Comparison of ENCODE assay signal across 11 mouse cellular contexts in the genomic region with DNA sequence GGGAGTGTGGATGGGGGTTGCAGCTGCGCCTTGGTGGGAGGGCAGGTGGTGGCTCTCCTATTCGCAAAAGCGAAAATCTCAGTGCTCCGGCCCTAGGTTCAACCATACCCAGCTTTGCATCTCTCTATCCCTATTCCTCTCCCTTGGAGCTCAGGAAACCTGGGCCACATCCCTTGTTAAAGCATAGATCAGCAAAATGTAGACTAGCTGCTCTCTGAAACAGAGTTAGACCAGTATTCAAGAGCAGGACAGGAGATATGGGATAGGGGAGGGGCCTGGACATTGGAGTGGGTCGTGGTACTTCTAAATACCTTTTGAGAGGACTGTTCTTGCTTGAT. TPM values are rescaled to one million over a fixed set of nuclear protein-coding genes. Genes with fewer than 3 reads are reported as not detected.
DNase-seq lines count a peak whose midpoint lies in the region; ATAC-seq lines count a peak whose summit lies in the region.
"Had no signal": no experiment of that assay in that cellular context is flagged by ENCODE, and none has a peak within 500 bp of the region (broad histone marks: within the 10 kb centered on the region; RNA-seq: fewer than 3 reads in every experiment).

No protein-coding gene starts in this region.

- 13% methylated on average over 5 of the region's 5 CpGs for WGBS in kidney, embryonic 15.5 days
- 5% methylated on average over 5 of the region's 5 CpGs for WGBS in hindbrain, embryonic 12.5 days
- WGBS in intestine, embryonic 14.5 days, result 10% methylated on average over 5 of the region's 5 CpGs

- intact Hi-C loops in left cerebral cortex, postnatal 14 days (cut with DNase I), result loop anchor here (5.0 to 10.0 kb wide), 2 partner anchors 309 to 362 kb away; no protein-coding TSS in a partner anchor

- no peaks in the 10 kb centered on the region for H3K27me3 ChIP-seq in kidney, embryonic 15.5 days
- H3K27me3 ChIP-seq in hindbrain, embryonic 12.5 days, result peaks cover 94% of the 10 kb centered on the region
- no peaks in the 10 kb centered on the region for H3K27me3 ChIP-seq in intestine, embryonic 14.5 days (replicated peaks; ENCODE audit: control insufficient read depth, insufficient read depth, low read length)

- no peaks in the 10 kb centered on the region for H3K36me3 ChIP-seq in kidney, embryonic 15.5 days
- no peaks in the 10 kb centered on the region for H3K36me3 ChIP-seq in hindbrain, embryonic 12.5 days
- peaks cover under 1% of the 10 kb centered on the region; the same call in 1 of the 2 replicates for H3K36me3 ChIP-seq in intestine, embryonic 14.5 days (ENCODE audit: control insufficient read depth, insufficient read depth, low read length)

- H3K9me3 ChIP-seq in kidney, embryonic 15.5 days (replicated peaks), result no peaks in the 10 kb centered on the region
- no peaks in the 10 kb centered on the region for H3K9me3 ChIP-seq in hindbrain, embryonic 12.5 days (replicated peaks)
- H3K9me3 ChIP-seq in intestine, embryonic 14.5 days (ENCODE audit: control insufficient read depth, low read length), result no peaks in the 10 kb centered on the region

- H3K4me2 ChIP-seq in kidney, embryonic 15.5 days, result peak overlapping the region; percentile 90
- H3K4me2 ChIP-seq in hindbrain, embryonic 12.5 days (replicated peaks), result peak overlapping the region; percentile 62
- peak overlapping the region; percentile 89 for H3K4me2 ChIP-seq in intestine, embryonic 14.5 days (ENCODE audit: low read length)

- no peak for DNase-seq in kidney, postnatal 25 days
- no peak for DNase-seq in intestine, embryonic 14.5 days (ENCODE audit: low spot score)
- peak; percentile 66 for DNase-seq in neural tube, embryonic 10.5 days (ENCODE audit: extremely low spot score, low spot score)
- no peak for DNase-seq in left cerebral cortex, postnatal 14 days (ENCODE audit: low spot score in 2 of 2)
- DNase-seq: cerebellum, postnatal 25 days had no signal

- peak overlapping the region; percentile 80 for H3K4me3 ChIP-seq in kidney, embryonic 15.5 days (replicated peaks)
- peak overlapping the region; percentile 35 for H3K4me3 ChIP-seq in hindbrain, embryonic 12.5 days
- H3K4me3 ChIP-seq in intestine, embryonic 14.5 days (ENCODE audit: low read depth, low read length), result peak overlapping the region; percentile 55

- ATAC-seq in kidney, embryonic 15.5 days (replicated peaks; ENCODE audit: low FRiP score), result no peak
- no peak for ATAC-seq in hindbrain, embryonic 12.5 days (ENCODE audit: low FRiP score)
- no peak for ATAC-seq in intestine, embryonic 14.5 days (replicated peaks; ENCODE audit: low FRiP score, low TSS enrichment, low read depth)
- ATAC-seq in erythroblast, adult 5-6 weeks (replicated peaks; ENCODE audit: low FRiP score, poor library complexity, severe bottlenecking), result no peak

- peak overlapping the region; percentile 100 for H3K27ac ChIP-seq in kidney, embryonic 15.5 days
- peak overlapping the region; percentile 88 for H3K27ac ChIP-seq in hindbrain, embryonic 12.5 days
- peak overlapping the region; percentile 99 for H3K27ac ChIP-seq in intestine, embryonic 14.5 days (ENCODE audit: low read depth)

- peak overlapping the region; percentile 72 for H3K9ac ChIP-seq in kidney, embryonic 15.5 days
- H3K9ac ChIP-seq in hindbrain, embryonic 12.5 days, result peak overlapping the region; percentile 67
- peak overlapping the region; percentile 96 for H3K9ac ChIP-seq in intestine, embryonic 14.5 days (ENCODE audit: low read length)

- peaks cover 84% of the 10 kb centered on the region for H3K4me1 ChIP-seq in kidney, embryonic 15.5 days
- 0 out of 2 replicates have a peak, but pooled peaks cover 7% of the 10 kb centered on the region for H3K4me1 ChIP-seq in hindbrain, embryonic 12.5 days
- H3K4me1 ChIP-seq in intestine, embryonic 14.5 days (replicated peaks; ENCODE audit: control insufficient read depth, insufficient read depth, low read length), result peaks cover 54% of the 10 kb centered on the region

RNA-seq across cellular contexts. Expression of a gene that starts 2.8 kb away (rescaled TPM):
- 6.4 and 7.1 TPM in 2 replicates for polyA plus RNA-seq in kidney, embryonic 15.5 days (2015; fragmentation: Nextera tagmentation; extraction: Ambion mirVana)
- polyA plus RNA-seq in hindbrain, embryonic 12.5 days (2016; fragmentation: Nextera tagmentation; extraction: Ambion mirVana), result 7.7 and 8.1 TPM in 2 replicates
- polyA plus RNA-seq in intestine, embryonic 14.5 days (2014; fragmentation: Nextera tagmentation; extraction: Ambion mirVana), result 3.5 and 3.8 TPM in 2 replicates
- not detected for total RNA-seq in left cerebral cortex, postnatal 14 days (2021)
- 0.63 TPM in 1 of 2 replicates, not detected in the other for total RNA-seq in erythroblast, adult 5-6 weeks (2015; ENCODE audit: low replicate concordance)
- total RNA-seq in erythroblast, adult 5-6 weeks (2017; ENCODE audit: low replicate concordance), result 0.56 and 0.77 TPM in 2 replicates
- total RNA-seq: MEL had no signal
- polyA plus RNA-seq: forebrain, embryonic 11.5 days had no signal

RNA-seq across cellular contexts. Expression of a gene that starts 7.8 kb away (rescaled TPM):
- 4.4 and 4.5 TPM in 2 replicates for polyA plus RNA-seq in kidney, embryonic 15.5 days (2015; fragmentation: Nextera tagmentation; extraction: Ambion mirVana)
- polyA plus RNA-seq in hindbrain, embryonic 12.5 days (2016; fragmentation: Nextera tagmentation; extraction: Ambion mirVana), result 15.3 and 19.3 TPM in 2 replicates
- polyA plus RNA-seq in intestine, embryonic 14.5 days (2014; fragmentation: Nextera tagmentation; extraction: Ambion mirVana), result 3.7 and 4.9 TPM in 2 replicates
- not detected for total RNA-seq in left cerebral cortex, postnatal 14 days (2021)
- total RNA-seq in erythroblast, adult 5-6 weeks (2015; ENCODE audit: low replicate concordance), result not detected in 2 replicates
- not detected in 2 replicates for total RNA-seq in erythroblast, adult 5-6 weeks (2017; ENCODE audit: low replicate concordance)
- total RNA-seq: MEL had no signal
- polyA plus RNA-seq: forebrain, embryonic 11.5 days had no signal

RNA-seq across cellular contexts. Expression of a gene that starts 12.2 kb away (rescaled TPM):
- 18.8 and 20.2 TPM in 2 replicates for polyA plus RNA-seq in kidney, embryonic 15.5 days (2015; fragmentation: Nextera tagmentation; extraction: Ambion mirVana)
- polyA plus RNA-seq in hindbrain, embryonic 12.5 days (2016; fragmentation: Nextera tagmentation; extraction: Ambion mirVana), result 74.3 and 126 TPM in 2 replicates
- 49.6 and 51.6 TPM in 2 replicates for polyA plus RNA-seq in intestine, embryonic 14.5 days (2014; fragmentation: Nextera tagmentation; extraction: Ambion mirVana)
- not detected for total RNA-seq in left cerebral cortex, postnatal 14 days (2021)
- not detected in 2 replicates for total RNA-seq in erythroblast, adult 5-6 weeks (2015; ENCODE audit: low replicate concordance)
- total RNA-seq in erythroblast, adult 5-6 weeks (2017; ENCODE audit: low replicate concordance), result not detected in 2 replicates
- total RNA-seq: megakaryocyte-erythroid progenitor cell, adult 5-6 weeks; MEL had no signal
- polyA plus RNA-seq: forebrain, embryonic 11.5 days had no signal

RNA-seq across cellular contexts. Expression of a gene that starts 23.0 kb away (rescaled TPM):
- 47.1 and 49.1 TPM in 2 replicates for polyA plus RNA-seq in kidney, embryonic 15.5 days (2015; fragmentation: Nextera tagmentation; extraction: Ambion mirVana)
- polyA plus RNA-seq in hindbrain, embryonic 12.5 days (2016; fragmentation: Nextera tagmentation; extraction: Ambion mirVana), result 60.0 and 64.5 TPM in 2 replicates
- 18.1 and 24.1 TPM in 2 replicates for polyA plus RNA-seq in intestine, embryonic 14.5 days (2014; fragmentation: Nextera tagmentation; extraction: Ambion mirVana)
- not detected for total RNA-seq in left cerebral cortex, postnatal 14 days (2021)
- total RNA-seq in erythroblast, adult 5-6 weeks (2015; ENCODE audit: low replicate concordance), result not detected in 2 replicates
- total RNA-seq in erythroblast, adult 5-6 weeks (2017; ENCODE audit: low replicate concordance), result not detected in 2 replicates
- total RNA-seq: megakaryocyte-erythroid progenitor cell, adult 5-6 weeks; MEL had no signal
- polyA plus RNA-seq: forebrain, embryonic 11.5 days had no signal

RNA-seq across cellular contexts. Expression of a gene that starts 28.9 kb away (rescaled TPM):
- 58.5 and 62.7 TPM in 2 replicates for polyA plus RNA-seq in kidney, embryonic 15.5 days (2015; fragmentation: Nextera tagmentation; extraction: Ambion mirVana)
- polyA plus RNA-seq in hindbrain, embryonic 12.5 days (2016; fragmentation: Nextera tagmentation; extraction: Ambion mirVana), result 9.6 and 11.0 TPM in 2 replicates
- polyA plus RNA-seq in intestine, embryonic 14.5 days (2014; fragmentation: Nextera tagmentation; extraction: Ambion mirVana), result 11.7 and 13.2 TPM in 2 replicates
- not detected for total RNA-seq in left cerebral cortex, postnatal 14 days (2021)
- not detected in 2 replicates for total RNA-seq in erythroblast, adult 5-6 weeks (2015; ENCODE audit: low replicate concordance)
- total RNA-seq in erythroblast, adult 5-6 weeks (2017; ENCODE audit: low replicate concordance), result not detected in 2 replicates
- total RNA-seq: megakaryocyte-erythroid progenitor cell, adult 5-6 weeks; MEL had no signal
- polyA plus RNA-seq: forebrain, embryonic 11.5 days had no signal
